Mouse (Mus musculus): Measurements from ENCODE around the gene Hcar1. TPM values are rescaled to one million over a fixed set of nuclear protein-coding genes. Genes with fewer than 3 reads are reported as not detected.

Gene Hcar1
- polyA plus RNA-seq, 2 experiments = 0.08 to 0.10 TPM

DNA sequence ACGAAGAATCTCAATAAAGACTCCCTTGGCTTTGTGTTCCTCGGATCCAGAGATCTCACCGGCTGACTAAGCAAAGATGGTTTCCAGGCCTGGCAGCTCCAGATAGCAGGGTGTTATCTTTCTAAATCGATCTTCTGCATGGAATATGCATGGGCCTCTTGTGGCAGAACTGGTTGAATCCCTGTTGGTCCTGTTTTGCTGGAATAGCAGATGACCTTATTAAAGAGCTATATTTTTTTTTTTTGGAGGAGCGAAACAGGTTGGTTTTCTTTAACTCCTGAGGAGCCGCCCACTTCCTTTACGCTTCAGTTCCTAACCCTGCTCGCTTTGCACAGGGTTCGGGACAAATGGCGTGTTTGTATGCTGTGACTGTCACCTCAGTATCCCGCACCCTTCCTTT, 16.6 kb upstream of the Hcar1 start:
- Histone ChIP-seq H3K36me3 (replicated peaks; ENCODE audit: control insufficient read depth, insufficient read depth, low read depth) (no peaks in the 10 kb centered on the region), H3K4me2 (ENCODE audit: low read depth) (no peak overlapping the region), H3K4me1 (replicated peaks; ENCODE audit: control insufficient read depth in 2 of 2, insufficient read depth in 2 of 2, low read length in 1 of 2) (peaks cover 0 to 2% of the 10 kb centered on the region in 2 experiments; a peak in 1 of 4 replicates), H3K4me3 (ENCODE audit: insufficient read depth in 1 of 2, low read depth in 2 of 2, low read length in 2 of 2) (no peak overlapping the region), H3K27me3 (ENCODE audit: control insufficient read depth, insufficient read depth, low read length) (no peaks in the 10 kb centered on the region), H3K27ac (no peak overlapping the region), H3K9me3 (ENCODE audit: control insufficient read depth, low read length) (no peaks in the 10 kb centered on the region), H3K9ac (replicated peaks) (no peak overlapping the region)
- ATAC-seq (ENCODE audit: insufficient read depth) (no peak), DNase-seq (ENCODE audit: low read depth in 3 of 3, low spot score in 3 of 3) (no peak)
- WGBS (ENCODE audit: insufficient replicate concordance) = 61% methylated on average over 11 of the region's 11 CpGs
- TF ChIP-seq EP300 (IDR thresholded peaks at IDR 0.05; ENCODE audit: low read depth) (no peak), CTCF (IDR thresholded peaks at IDR 0.05; ENCODE audit: low read depth) (no peak)

DNA sequence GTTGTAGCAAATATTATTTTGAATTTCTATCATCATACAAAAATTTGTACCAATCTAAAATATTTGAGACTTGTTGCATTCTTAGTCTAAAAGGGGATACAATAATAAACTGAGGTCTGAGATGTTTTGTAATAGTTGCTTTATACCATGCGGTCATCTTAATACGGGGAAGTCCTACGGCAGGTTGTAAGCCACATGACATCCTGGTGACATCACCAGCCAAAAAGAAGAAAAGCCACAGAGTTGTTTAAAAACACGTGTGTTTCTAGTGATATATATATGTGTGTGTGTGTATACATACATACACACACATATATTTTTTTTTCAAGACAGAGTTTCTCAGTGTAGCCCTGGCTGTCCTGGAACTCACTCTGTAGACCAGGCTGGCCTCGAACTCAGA, 13.7 kb upstream of the Hcar1 start:
- DNase-seq (ENCODE audit: low read depth in 3 of 3, low spot score in 3 of 3) (no peak), ATAC-seq (ENCODE audit: insufficient read depth) (no peak)
- Histone ChIP-seq H3K27me3 (ENCODE audit: control insufficient read depth, insufficient read depth, low read length) (no peaks in the 10 kb centered on the region), H3K4me2 (ENCODE audit: low read depth) (no peak overlapping the region), H3K27ac (no peak overlapping the region), H3K36me3 (replicated peaks; ENCODE audit: control insufficient read depth, insufficient read depth, low read depth) (no peaks in the 10 kb centered on the region), H3K4me1 (replicated peaks; ENCODE audit: control insufficient read depth in 2 of 2, insufficient read depth in 2 of 2, low read length in 1 of 2) (peaks cover 0 to 2% of the 10 kb centered on the region in 2 experiments; a peak in 1 of 4 replicates), H3K4me3 (ENCODE audit: insufficient read depth in 1 of 2, low read depth in 2 of 2, low read length in 2 of 2) (no peak overlapping the region), H3K9ac (replicated peaks) (no peak overlapping the region), H3K9me3 (ENCODE audit: control insufficient read depth, low read length) (no peaks in the 10 kb centered on the region)
- no peak for TF ChIP-seq CTCF (IDR thresholded peaks at IDR 0.05; ENCODE audit: low read depth)
- no peak for TF ChIP-seq EP300 (IDR thresholded peaks at IDR 0.05; ENCODE audit: low read depth)
- WGBS (ENCODE audit: insufficient replicate concordance) = 55% methylated on average over 5 of the region's 5 CpGs

DNA sequence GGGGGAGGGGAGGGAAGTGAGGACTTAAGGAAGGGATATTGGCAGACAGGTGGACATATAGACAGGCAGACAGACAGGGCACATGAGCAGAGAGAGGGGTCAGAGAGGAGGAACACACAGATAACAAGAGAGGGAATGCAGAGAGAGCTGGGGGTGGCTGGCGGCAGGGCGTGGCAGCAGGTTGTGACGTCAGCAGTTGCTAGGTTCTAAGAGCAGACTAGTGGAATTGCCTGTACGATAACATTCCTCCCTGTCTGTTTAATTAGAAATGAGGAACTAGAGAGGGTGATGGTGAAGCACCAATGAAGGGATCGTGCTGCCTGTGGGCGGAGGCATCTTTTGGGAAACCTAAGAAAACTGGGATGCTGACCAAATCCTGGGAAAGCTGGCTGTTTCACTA, 11.8 kb upstream of the Hcar1 start:
- no peak overlapping the region for H3K4me2 ChIP-seq (ENCODE audit: low read depth)
- no peaks in the 10 kb centered on the region for H3K36me3 ChIP-seq (replicated peaks; ENCODE audit: control insufficient read depth, insufficient read depth, low read depth)
- 16% methylated on average over 6 of the region's 6 CpGs for WGBS (ENCODE audit: insufficient replicate concordance)
- H3K9me3 ChIP-seq (ENCODE audit: control insufficient read depth, low read length) = no peaks in the 10 kb centered on the region
- TF ChIP-seq CTCF (IDR thresholded peaks at IDR 0.05; ENCODE audit: low read depth) (no peak), EP300 (IDR thresholded peaks at IDR 0.05; ENCODE audit: low read depth) (no peak)
- peaks cover 0 to 2% of the 10 kb centered on the region in 2 experiments; a peak in 1 of 4 replicates for H3K4me1 ChIP-seq (replicated peaks; ENCODE audit: control insufficient read depth in 2 of 2, insufficient read depth in 2 of 2, low read length in 1 of 2)
- H3K27me3 ChIP-seq (ENCODE audit: control insufficient read depth, insufficient read depth, low read length) = no peaks in the 10 kb centered on the region
- ATAC-seq (ENCODE audit: insufficient read depth) = no peak
- no peak overlapping the region for H3K27ac ChIP-seq
- H3K9ac ChIP-seq (replicated peaks) = no peak overlapping the region
- no peak overlapping the region for H3K4me3 ChIP-seq (ENCODE audit: insufficient read depth in 1 of 2, low read depth in 2 of 2, low read length in 2 of 2)
- DNase-seq (ENCODE audit: low read depth in 3 of 3, low spot score in 3 of 3) = peak in 2 of 3 experiments; percentile 37 to 44

DNA sequence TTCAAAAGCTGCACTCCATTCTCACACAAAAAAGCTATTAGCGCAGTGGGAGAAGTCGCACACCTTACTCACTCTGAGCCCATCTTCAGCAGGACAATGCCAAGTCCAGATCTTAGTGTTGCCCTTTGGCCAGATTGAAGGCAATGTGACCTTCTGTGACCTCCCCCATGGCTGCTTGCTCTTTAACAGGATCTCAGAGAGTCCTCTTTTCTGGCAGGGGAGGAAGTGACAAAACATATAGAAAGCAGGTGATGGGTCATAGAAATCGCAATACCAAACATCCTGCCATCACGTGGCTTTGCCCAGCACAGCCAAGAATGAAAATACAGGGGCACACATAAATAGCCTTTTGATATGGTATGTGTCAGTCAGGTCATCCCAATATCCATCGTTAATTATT, 11.2 kb upstream of the Hcar1 start:
- DNase-seq (ENCODE audit: low read depth in 3 of 3, low spot score in 3 of 3) (no peak), ATAC-seq (ENCODE audit: insufficient read depth) (no peak)
- H3K4me3 ChIP-seq (ENCODE audit: insufficient read depth in 1 of 2, low read depth in 2 of 2, low read length in 2 of 2) = no peak overlapping the region
- H3K9me3 ChIP-seq (ENCODE audit: control insufficient read depth, low read length) = no peaks in the 10 kb centered on the region
- TF ChIP-seq EP300 (IDR thresholded peaks at IDR 0.05; ENCODE audit: low read depth) (no peak), CTCF (IDR thresholded peaks at IDR 0.05; ENCODE audit: low read depth) (no peak)
- no peaks in the 10 kb centered on the region for H3K36me3 ChIP-seq (replicated peaks; ENCODE audit: control insufficient read depth, insufficient read depth, low read depth)
- no peak overlapping the region for H3K9ac ChIP-seq (replicated peaks)
- no peak overlapping the region for H3K27ac ChIP-seq
- 59% methylated on average over 5 of the region's 5 CpGs for WGBS (ENCODE audit: insufficient replicate concordance)
- H3K4me1 ChIP-seq (replicated peaks; ENCODE audit: control insufficient read depth in 2 of 2, insufficient read depth in 2 of 2, low read length in 1 of 2) = peaks cover 0 to 2% of the 10 kb centered on the region in 2 experiments; a peak in 1 of 4 replicates
- H3K4me2 ChIP-seq (ENCODE audit: low read depth) = no peak overlapping the region
- H3K27me3 ChIP-seq (ENCODE audit: control insufficient read depth, insufficient read depth, low read length) = no peaks in the 10 kb centered on the region

DNA sequence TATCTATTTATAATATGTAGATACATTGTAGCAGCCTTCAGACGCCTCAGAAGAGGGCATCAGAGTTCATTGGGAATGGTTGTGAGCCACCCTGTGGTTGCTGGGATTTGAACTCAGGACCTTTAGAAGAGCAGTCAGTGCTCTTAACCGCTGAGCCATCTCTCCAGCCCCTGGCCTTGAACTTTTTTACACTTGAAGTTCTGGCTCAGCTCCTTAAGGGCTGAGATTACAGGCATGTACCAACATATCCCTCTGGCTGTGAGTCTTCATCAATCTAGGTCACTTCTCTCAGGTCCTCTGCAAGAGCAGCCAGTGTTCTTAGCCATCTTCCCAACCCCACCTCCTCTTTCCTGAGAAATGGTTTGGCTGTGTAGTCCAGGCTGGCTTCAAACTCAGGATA, 10.5 kb upstream of the Hcar1 start:
- no peaks in the 10 kb centered on the region for H3K36me3 ChIP-seq (replicated peaks; ENCODE audit: control insufficient read depth, insufficient read depth, low read depth)
- 58% methylated on average over 2 of the region's 2 CpGs for WGBS (ENCODE audit: insufficient replicate concordance)
- H3K4me3 ChIP-seq (ENCODE audit: insufficient read depth in 1 of 2, low read depth in 2 of 2, low read length in 2 of 2) = no peak overlapping the region
- no peaks in the 10 kb centered on the region for H3K27me3 ChIP-seq (ENCODE audit: control insufficient read depth, insufficient read depth, low read length)
- H3K4me1 ChIP-seq (replicated peaks; ENCODE audit: control insufficient read depth in 2 of 2, insufficient read depth in 2 of 2, low read length in 1 of 2) = peaks cover 0 to 2% of the 10 kb centered on the region in 2 experiments; a peak in 1 of 4 replicates
- no peak overlapping the region for H3K27ac ChIP-seq
- H3K9ac ChIP-seq (replicated peaks) = no peak overlapping the region
- DNase-seq (ENCODE audit: low read depth in 3 of 3, low spot score in 3 of 3) (no peak), ATAC-seq (ENCODE audit: insufficient read depth) (no peak)
- H3K9me3 ChIP-seq (ENCODE audit: control insufficient read depth, low read length) = no peaks in the 10 kb centered on the region
- no peak overlapping the region for H3K4me2 ChIP-seq (ENCODE audit: low read depth)
- TF ChIP-seq EP300 (IDR thresholded peaks at IDR 0.05; ENCODE audit: low read depth) = no peak
- no peak for TF ChIP-seq CTCF (IDR thresholded peaks at IDR 0.05; ENCODE audit: low read depth)

Measured in liver, embryonic 14.5 days (tissue).